Mouse (Mus musculus): ENCODE results near the gene Gm21874. TPM values are rescaled to one million over a fixed set of nuclear protein-coding genes. Genes with fewer than 3 reads are reported as not detected.

The Gm21874 gene
- not detected for total RNA-seq (2023)

GRCm38 (mm10) chrY:9416048-9416447 is at the start of gene Gm21874:
TSS of gene Gm21874 (minus strand) at chrY:9416148.

Other genes starting within 250 kb of the Gm21874 start
- not detected for gene Gm21721, start 214.0 kb downstream of the Gm21874 start, total RNA-seq (2023)
- gene Gm21812, start 69.0 kb downstream of the Gm21874 start, total RNA-seq (2023) = not detected